Mouse (Mus musculus) c-Kit-positive CD71-positive TER-119-negative erythroid progenitor cells, embryonic 14.5 days (primary cell): ENCODE results near the gene Brap.
A peak's percentile ranks its signal among the peaks of the same experiment; 100 is the strongest.
"Not testable (repeated sequence)": the region's sequence is repeated elsewhere in the genome, so short reads cannot be mapped to it uniquely, and the experiment has no call there.

Experiments
- DNase-seq: peaks from one replicate; pipeline ENCODE4 v3.0.0-alpha.2; 2013; ENCODE audit warnings: low read depth

The Brap gene

DNA sequence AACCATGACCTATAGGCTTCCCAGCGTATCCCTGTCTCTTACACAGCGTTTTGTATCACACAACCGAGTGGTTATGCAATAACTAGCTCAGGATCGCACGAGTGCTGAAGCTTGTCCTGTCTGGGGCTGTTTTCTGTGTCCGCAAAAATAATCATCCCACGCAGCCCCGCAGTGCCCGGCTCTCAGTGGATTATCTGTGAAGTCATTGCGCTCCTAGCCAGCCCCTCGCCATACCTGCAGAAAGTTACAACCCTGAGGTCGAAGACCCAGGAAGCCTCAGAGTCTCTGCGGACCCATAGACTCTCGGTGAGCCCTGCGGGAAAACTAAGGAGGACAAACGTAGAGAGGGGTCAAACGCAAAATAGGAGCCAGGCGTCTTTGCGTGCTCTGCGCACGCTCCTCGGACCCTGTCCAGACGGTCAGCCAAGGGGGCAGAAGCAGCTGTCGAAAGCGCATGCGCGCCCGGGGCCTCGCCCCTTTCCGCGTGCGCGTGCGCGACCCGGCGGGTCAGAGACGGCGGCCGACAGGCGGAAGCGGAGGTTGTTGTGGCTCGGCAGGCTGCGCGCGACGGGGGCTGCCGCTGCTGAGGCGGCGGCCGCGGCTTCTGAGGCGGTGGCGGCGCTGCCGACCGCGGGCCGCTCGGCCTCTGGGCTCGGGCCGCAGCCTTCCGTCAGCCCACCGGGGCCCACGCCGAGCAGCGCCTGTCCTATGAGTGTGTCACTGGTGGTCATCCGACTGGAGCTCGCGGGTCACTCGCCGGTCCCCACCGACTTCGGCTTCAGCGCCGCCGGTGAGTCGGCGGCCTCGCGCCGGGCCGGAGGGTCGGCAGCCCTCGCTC lies at the start of gene Brap, which contains the start of gene Acad10:
Gene Brap, plus strand, starts transcription at position 505 of the 838 bp plus-strand sequence.
Gene Acad10, minus strand, starts transcription at position 456 of the 838 bp plus-strand sequence.
- peak; percentile 71 for DNase-seq

DNA sequence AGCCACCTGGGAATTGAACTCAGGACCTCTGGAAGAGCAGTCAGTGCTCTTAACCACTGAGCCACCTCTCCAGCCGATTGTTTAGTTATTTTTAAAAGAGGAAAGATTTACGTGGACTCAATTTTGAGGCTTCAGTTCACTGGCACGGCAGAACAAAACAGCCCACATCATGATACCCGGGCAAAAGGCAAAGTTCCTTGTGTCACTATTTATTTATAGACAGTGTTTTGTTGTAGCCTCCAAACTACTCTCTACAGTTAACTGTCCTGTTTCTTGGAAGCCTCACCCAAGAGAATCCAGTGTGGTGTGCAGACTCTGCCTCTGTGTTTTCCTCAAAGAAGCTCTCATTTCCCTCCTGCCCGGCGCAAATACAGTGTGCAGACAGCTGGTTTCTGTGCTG lies 48.3 kb upstream of the Brap start:
- DNase-seq = no peak

DNA sequence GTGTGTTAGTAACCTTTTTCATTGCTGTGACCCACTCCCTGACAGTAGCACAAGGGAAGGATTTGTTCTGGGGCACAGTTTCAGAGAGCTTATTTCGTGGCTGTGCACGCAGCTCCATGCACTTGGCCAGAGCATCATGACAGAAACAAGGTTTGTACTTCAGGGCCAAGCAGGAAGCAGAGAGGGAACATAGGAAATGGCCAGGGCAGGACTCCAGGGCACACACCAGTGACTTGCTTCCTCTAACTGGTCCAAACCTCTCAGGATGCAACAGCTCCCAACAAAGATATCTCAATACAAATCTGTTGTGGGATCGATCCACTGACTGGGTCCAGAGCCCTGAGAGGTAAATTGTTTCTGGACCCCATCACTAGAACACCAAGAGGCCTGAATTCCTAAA lies 45.4 kb upstream of the Brap start:
- not testable (repeated sequence) for DNase-seq

- DNase-seq = peak; percentile 61
These were observed 41.5 kb upstream of the Brap start, which contains the start of gene Acad12 for GRCm38 (mm10) chr5:121618592-121619513. Acad12 (minus strand) TSS chr5:121618938.

DNA sequence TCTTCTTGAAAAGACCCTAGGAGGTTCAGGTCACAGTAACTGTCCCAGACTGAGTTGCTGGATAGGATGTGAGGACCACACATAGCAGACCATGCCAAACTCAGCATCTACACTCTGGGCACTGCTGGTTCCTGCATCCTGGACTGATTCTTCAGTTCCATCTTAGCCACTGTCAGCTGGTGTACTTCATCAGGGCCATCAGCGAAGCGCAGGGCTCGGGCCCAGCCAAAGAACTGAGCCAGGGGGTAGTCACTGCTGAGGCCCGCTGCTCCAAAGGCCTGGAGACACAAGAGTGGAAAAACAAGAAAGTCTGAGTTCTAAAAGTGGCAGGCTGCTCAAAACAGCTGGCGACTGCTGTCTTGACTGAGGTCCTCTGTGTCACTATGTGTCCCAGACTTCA lies 39.3 kb upstream of the Brap start:
- DNase-seq = no peak

DNA sequence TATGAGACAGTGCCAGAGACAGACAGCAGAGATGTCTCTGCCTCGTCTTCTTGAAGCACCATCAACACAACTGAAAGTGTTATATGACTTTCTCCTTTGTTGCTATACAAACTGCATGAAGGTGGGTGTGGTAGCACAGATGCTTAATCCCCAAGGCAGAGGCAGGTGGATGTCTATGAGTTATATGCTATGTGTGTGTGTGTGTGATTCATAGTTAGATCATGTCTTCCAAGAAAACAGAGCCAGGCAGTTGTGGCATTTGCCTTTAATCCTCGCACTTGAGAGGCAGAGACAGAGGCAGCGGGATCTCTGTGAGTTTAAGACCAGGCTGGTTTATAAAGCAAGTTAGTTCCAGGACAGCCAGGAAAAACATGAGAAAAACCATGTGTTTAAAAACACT lies 37.1 kb upstream of the Brap start:
- DNase-seq = no peak

- DNase-seq = peak; percentile 72
These were observed 32.5 kb upstream of the Brap start for GRCm38 (mm10) chr5:121627871-121628270.

GRCm38 (mm10) chr5:121631106-121631647 lies 29.2 kb upstream of the Brap start:
- not testable (repeated sequence) for DNase-seq

- DNase-seq = no peak
These were observed 27.6 kb upstream of the Brap start for GRCm38 (mm10) chr5:121632804-121633203.

DNA sequence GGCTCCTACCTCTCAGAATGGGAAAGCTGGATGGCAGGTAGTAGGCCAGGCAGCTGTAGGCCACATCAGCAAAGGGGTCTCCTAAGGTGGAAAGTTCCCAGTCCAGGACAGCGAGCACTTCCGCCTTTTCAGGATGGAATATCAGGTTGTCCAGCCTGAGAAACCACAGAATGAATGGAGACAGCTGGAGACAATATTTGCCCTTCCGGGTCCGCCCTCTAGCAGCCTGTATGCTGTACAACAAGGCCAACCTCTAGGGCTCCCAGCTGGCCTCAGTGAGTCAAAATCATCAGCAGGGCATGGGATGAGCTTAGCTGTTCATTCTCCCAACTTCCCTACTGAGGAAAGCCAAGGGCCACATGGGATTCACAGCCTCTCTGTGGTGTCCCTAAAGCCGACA lies 25.7 kb upstream of the Brap start:
- no peak for DNase-seq

DNA sequence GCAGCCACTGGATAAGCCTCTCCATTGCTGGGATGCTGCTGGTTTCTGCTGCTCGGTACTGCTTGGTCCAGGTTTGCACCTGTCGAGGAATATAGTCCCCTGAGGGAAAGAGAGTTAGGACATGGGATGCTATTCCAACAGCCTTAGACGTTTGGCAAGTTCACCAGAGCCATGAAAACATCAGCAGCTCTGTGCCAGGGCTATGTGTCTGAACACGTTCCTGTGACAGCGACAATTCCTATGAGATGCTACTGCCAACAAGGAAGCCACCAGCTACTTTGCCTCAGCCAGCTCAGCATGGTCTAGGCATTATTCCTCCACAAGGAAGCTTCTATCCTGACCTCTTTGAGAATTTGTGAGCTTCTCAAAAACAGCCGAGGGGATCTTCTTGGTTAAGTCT lies 23.1 kb upstream of the Brap start:
- no peak for DNase-seq

DNA sequence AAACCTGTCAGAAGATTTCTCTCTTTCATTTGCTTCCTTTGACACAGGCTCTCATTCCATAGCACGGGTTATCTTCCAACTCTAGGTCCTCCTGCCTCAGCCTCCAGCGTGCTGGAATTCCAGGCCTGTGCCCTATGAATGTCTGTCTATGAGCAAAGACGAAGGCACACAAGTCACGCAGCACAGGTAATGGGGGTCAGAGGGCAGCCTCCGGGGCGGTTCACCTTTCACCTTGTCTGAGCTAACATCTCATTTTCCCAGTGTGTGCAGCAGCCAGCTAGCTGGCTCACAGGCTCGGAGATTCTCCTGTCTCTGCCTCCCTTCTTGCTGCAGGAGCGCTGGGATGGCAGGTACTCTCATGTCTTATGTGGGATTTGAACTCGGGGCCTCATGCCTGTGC lies 20.8 kb upstream of the Brap start:
- no peak for DNase-seq

- no peak for DNase-seq
These were observed 11.2 kb upstream of the Brap start for GRCm38 (mm10) chr5:121649134-121649533.

DNA sequence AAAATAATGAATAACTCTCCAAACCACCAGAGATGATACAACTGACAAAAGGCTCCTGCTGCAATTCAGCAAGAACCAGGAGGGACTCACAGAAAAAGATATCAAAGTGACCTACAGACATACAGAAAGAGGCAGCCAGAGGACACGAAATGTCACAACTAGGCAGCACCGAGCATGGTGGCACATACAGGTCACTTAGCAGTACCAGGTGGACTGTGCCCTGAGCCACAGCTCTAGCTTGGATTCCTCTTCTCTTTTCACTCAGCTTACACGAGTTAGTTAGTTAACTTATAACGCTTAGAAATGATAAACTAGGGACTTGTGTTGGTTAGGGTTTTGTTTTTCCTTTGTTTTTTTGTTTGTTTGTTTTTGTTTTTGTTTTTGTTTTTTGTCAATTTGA lies 5.8 kb upstream of the Brap start:
- DNase-seq = no peak

GRCm38 (mm10) chr5:121656866-121657265 lies 3.5 kb upstream of the Brap start:
- not testable (repeated sequence) for DNase-seq

DNA sequence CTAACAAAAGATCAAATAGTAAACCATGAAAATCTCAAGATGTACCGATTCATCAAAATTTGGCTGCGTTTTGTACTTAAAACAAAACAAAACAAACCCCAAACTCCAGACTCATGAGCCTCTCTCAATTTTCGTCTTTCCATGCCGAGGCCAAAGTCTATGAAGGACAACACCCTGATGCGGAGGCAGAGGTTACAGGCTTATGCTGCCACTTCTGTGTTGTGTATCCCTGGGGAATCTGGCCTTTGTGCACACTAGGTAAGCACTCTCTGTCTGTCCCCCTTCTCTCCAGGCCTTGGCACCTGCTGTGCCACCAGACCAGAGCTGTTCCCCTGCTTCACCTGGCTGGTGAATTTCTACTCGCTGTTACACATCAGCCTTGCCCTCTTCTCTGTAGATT lies 2.7 kb upstream of the Brap start:
- DNase-seq = not testable (repeated sequence)

GRCm38 (mm10) chr5:121660897-121661254 lies 513 bp downstream of the Brap start:
- peak; percentile 14 for DNase-seq

DNA sequence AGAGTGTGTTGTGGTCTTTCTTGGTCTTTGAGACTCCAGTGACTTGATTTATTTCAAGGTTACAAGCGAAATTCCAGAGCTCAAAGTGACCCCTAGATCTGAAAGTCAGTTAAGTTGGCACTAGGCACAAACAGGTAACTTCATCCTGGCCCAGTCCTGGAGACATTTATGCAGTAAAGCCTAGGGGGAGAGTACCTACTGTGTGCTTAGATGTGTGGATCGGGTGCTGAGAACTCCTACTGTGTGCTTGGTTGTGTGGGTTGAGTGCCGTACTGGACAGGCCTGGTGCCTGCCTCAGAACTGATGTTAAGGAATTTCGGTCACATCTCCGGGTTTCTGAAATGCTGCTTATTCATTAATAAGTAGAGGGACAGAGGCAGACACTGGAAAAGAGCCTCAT lies 1.1 kb downstream of the Brap start:
- DNase-seq = no peak

DNA sequence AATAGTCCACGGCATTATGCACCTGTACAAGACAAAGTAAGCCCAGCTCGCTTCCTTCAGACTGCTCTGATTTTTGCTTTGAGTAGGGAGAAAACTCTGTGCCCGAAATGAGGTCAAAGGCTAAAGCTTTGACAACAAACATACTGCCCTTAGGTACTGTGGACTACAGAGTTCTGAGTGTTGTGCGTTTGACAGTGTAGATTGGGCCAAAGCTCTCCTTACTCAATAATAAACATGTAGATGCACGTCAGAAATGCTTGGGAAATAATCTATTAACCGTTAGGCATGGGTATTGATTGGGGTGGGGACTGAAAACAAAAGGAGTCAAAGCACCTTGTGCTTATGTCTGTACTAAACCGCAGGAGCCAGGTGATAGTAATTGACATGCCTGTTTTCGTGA lies 3.1 kb downstream of the Brap start:
- no peak for DNase-seq

- no peak for DNase-seq
These were observed 3.7 kb downstream of the Brap start for GRCm38 (mm10) chr5:121664078-121664477.

- DNase-seq = no peak
These were observed 4.6 kb downstream of the Brap start for GRCm38 (mm10) chr5:121664971-121665370.

DNA sequence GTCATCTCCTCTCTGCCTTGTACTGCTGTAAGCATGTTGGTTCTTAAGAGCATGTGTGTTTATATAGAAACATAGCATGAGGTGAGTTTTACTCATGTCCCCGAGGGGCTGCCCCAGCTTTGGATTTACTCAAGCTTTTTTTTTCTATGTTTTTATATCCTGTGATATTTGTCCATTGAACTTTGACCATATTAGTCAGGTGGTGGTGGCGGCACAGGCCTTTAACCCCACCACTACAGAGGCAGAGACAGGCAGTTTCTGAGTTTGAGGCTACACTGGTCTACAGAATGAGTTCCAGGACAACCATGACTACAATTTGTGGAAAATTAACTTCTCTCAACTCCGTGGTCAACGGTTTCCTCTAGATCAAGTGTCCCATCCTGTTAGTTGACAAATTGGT lies 6.7 kb downstream of the Brap start:
- DNase-seq = no peak

- DNase-seq = no peak
These were observed 8.0 kb downstream of the Brap start for GRCm38 (mm10) chr5:121668411-121668810.
